Mouse (Mus musculus) testis, postnatal 14 days (tissue): ENCODE data around the gene Jaml.

Source experiments
- DNase-seq: peaks from one replicate; pipeline ENCODE4 v3.0.0; 2021; ENCODE audit warnings: low spot score

The Jaml gene

DNA sequence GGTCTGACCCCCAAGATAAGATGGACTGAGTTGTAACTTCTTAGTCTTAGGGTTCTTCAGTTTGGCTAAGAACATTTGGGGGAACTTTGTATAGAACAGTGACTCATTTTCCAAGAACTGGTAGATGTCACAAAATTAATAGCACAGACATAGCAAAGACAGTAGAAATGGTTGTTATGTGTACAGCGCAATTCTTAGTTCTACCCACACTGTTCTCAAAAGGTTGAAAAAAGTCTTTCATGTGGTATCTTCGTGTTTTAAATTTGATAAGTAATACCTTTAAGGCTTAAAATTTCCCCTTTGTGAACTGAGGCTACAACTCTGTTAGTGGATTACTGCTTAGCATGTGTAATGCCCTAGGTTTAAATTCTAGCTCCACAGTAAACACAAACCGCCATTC lies 4.1 kb downstream of the Jaml start:
- no peak for DNase-seq

GRCm38 (mm10) chr9:45084556-45084955 lies 5.6 kb downstream of the Jaml start:
- DNase-seq = no peak

GRCm38 (mm10) chr9:45085741-45086690 lies 7.0 kb downstream of the Jaml start:
- DNase-seq = no peak

- DNase-seq = no peak
Measured at GRCm38 (mm10) chr9:45088040-45088439, 9.1 kb downstream of the Jaml start.

- DNase-seq = no peak
Measured at GRCm38 (mm10) chr9:45090811-45091210, 11.8 kb downstream of the Jaml start.

GRCm38 (mm10) chr9:45092641-45093040 lies 13.7 kb downstream of the Jaml start:
- DNase-seq = no peak

DNA sequence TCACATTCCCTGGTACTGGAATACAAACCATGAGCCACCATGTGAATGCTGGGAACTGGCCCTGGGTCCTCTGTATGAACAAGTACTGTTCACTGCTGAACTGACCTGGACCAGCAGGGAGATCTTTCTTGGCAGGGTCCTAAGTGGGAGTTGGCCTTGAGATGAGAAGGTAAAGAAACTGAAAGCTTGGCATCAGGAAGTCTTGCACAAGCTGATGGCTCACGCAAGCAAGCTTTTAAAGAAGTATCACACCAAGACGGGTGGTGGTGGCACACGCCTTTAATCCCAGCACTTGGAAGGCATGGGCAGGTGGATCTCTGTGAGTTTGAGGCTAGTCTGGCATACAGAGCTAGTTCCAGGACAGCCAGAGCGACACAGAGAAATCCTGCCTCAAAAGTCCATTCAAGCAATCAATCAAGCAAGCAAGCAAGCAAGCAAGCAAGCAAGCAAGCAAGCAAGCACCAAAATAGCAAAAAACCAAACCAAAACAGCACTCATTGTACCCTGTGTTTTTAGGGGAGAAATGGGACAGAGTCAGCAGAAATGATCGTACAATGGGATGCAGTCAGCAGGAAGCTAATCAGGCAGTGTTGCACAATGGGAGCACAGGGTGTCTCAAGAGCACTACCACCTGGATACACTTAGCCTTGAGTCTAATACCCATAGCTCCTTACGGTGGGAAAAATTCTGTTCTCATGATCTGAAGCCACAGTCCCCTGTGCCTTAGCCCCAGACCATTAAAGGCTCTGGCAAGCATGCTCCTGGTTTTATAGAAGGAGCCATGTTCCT lies 16.4 kb downstream of the Jaml start:
- no peak for DNase-seq

DNA sequence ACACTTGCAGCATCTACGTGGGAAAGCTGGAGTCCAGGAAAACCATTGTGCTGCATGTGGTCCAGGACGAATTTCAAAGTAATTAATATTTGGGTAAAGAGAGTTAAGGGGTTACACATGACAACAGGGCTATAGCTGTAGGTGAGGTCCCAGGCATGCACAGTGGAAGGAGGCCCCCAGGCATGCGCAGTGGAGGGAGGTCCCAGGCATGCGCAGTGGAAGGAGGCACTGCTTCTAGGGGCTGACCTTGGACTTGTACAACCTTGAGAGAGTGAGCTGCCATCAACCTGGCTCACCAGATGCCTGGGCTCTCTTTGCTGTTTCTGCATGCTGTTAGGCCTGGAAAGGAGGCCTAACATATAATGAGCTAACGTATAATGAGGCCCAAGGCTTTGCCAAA lies 18.9 kb downstream of the Jaml start:
- no peak for DNase-seq

DNA sequence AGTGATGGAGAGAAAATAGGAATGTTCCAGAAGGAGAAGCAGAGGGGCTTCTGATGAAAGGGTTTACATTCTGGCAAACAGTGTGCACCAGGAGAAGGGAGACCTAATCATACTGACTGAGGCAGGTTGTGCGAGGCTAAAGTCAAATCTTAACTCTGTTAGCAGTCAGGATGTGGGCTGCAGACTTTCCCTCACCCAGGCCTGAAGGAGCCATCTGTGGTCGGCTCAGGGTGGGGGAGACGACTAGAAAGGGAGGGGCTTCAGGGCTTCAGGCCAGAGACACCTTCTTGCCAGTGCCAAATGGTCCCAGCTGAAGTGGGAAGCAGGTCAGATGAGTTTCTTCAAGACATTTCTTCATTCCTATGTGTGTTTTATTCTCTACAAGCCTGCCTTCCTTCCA lies 19.4 kb downstream of the Jaml start:
- DNase-seq = no peak

GRCm38 (mm10) chr9:45102528-45102927 lies 23.5 kb downstream of the Jaml start:
- DNase-seq = no peak

GRCm38 (mm10) chr9:45103211-45103979 lies 24.4 kb downstream of the Jaml start:
- DNase-seq = no peak

DNA sequence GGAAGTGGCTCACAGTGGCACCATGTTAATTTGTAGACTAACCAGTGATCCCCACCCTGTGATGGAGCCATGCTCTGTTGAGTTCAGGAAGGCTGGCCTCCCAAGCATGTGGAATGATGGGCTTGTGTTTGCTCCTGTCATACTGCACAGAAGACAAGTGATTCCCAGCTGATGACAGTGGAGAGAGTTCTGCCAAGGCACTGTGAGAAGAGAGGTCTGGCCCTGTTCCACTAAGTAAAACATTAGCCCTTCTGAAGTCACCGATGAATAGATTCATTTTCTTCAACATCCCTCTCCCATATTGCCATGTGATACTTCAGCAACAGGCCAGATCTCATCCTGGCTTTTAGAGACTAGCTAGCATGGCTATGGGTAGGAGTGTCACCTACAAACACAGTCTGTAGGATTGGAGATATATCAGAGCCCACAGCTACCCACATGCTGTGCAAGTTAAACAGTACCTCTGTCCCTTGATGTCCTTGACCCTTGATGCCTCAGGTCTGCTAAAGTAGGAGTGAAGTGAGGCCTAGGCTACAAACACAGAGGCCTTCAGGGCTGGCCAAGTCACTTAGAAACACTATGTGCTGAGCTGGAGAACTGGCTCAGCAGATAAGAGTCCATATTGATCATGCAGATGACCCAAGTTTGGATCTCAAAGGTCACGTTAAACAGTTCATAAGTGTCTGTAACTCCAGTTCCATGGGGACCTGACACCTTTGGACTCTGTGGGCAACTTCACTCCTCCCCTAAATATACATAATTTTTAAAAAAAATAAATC lies 26.8 kb downstream of the Jaml start:
- no peak for DNase-seq

DNA sequence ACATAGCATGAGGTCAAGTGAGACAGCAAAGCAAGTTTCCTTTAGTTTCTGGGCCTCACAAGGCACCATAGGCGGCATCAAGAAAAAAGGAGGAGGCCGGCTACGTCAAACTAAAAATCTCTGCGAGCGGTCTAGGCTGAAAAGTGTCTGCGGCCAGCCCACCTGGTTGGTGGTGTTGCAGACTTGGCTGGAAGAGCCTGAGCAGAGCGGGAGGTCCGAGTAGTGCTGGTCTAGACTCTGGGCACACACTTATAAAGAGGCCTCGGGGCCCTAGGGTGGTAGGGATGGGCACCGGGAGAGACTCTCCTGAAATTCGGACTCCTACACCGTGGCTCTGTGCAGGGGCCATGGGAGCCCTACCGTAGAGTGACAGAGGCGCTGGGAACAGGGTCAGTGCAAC lies 36.7 kb downstream of the Jaml start:
- peak; percentile 48 for DNase-seq

DNA sequence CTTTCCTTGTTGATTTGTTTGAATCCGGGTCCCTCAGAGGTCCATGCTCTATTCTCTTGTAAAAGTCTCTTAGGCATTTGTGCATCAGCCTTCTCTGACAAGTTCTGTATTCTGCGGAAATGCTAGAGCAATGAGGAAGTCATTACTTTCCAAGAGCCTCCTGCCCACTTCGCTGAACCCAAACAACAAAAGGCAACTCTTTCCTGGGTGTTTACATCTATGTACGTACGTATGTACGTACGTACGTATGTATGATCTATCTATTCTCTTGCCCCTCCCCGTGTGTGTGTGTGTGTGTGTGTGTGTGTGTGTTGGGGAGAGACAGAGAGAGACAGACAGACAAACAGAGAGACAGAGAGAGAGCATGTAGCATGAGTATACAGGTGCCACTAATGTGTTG lies 37.8 kb downstream of the Jaml start:
- DNase-seq = no peak

DNA sequence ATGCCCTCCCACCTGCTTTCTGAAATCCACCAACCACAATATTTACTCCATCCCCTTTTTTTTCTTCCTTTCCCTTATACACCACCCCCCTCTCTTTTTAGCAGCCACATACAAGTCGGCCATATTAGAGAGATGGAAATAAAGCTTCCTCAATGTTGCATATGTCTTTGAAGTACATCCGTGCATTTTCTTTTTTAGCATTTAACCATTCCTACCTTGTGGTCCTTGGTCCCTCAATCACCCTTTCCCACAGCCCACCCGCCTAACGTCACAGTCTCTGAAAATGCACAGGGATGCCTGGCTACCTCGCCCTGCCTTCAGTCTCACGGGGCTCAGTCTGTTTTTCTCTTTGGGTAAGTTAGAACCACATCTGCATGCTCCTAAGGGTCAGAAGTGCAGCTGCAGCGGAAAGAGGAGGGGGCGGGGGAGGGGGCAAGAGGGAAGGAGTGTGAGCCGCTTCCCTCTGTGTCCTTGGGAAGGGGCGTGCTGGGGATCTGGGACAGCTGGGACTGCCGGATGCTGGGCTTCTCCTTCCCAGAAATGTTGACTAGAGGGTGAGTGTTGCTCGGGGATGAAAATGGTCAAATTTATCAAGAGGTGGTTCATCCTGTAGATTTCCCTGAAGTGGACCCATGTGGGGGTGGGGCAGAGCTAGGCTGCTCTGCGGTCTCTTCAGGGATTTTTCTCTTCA lies 38.9 kb downstream of the Jaml start, which contains the start of gene Scn2b:
Gene Scn2b (plus strand): TSS at position 42 of the 691 bp plus-strand sequence.
- no peak for DNase-seq

DNA sequence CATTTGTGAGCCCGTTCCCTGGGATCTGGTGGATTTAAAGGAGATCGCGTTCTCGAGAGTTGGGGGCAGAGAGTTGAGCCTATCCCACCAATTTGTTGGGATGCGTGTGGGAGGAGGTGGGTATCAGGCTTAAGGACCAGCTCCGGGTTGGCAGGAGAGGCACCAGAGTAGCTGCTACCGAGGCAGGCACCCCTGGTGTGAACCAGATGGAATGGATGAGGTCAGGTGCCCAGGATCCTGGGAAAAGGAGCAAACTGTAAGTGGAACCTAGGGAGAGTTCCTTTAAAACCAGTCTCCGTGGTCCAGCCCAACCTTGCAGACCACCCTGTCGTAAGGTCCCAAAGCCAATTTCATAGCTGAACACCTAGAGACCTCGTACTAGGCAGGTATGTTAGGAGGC lies 39.6 kb downstream of the Jaml start:
- no peak for DNase-seq

DNA sequence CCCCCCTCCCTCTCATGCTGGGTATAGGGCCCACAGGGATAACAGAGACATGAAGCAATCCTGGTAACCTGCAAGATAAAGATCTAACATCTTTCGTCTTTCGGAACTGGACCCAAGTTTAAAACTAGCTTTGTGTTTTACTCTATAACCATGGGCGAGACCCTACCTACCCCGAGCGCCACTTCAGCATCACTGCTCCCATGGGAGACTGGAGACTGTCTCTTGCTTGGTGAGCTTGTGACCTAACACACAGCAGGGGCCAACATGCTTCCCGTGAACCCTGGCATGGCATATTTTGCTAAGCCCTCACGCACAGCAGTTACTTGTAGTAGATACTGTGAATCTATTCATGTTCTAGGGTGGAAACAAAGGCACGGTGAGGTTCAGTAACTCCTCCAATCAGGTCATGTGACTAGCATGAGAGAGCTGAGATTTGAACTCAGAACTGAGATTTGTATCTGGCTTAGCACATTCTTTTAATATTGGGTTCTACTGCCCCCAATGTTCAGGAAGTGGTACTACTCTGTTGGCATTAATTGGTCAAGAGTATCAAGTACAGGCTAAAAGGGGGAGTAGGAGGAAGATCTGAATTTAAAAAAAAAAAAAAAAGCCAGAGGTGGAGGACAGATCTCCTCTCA lies 40.5 kb downstream of the Jaml start:
- no peak for DNase-seq

DNA sequence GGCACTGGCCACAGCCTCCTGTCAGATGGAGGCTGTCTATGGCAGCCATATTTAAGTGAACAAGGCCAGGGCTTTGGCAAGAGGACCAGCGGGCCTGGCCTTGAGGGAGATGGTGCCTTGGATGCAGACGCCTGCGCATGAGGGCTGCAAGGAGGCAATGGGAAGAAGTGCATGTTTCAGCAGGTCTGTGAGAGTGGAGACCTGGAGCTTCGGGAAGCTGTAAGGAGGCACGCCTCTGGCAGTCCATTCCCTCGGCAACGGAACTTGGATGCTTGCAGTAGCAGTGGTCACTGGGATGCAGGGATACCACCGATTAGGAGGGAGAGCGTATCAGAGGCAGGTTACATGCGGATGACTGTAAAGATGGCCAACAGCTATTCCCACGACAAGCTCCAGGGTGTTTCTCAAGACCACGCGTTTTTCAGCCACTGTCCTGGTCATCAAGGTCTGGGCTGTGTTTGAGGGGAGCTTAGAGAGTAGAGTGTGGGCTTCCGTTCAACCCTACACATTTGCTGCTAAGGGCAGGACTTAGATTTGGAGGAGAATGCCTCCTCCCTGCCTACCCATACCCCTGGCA lies 41.1 kb downstream of the Jaml start:
- DNase-seq = no peak

- DNase-seq = no peak
Measured at GRCm38 (mm10) chr9:45120567-45120966, 41.6 kb downstream of the Jaml start.

- DNase-seq = no peak
Measured at GRCm38 (mm10) chr9:45121001-45121400, 42.0 kb downstream of the Jaml start.
